In genomic region chr13:54412236-54412635, GRCm38 (mm10) we compare ENCODE assay signal across 13 mouse cellular contexts. TPM values are rescaled to one million over a fixed set of nuclear protein-coding genes. Genes with fewer than 3 reads are reported as not detected.
DNase-seq lines count a peak whose midpoint lies in the region; ATAC-seq lines count a peak whose summit lies in the region.
"Had no signal": no experiment of that assay in that cellular context is flagged by ENCODE, and none has a peak within 500 bp of the region (broad histone marks: within the 10 kb centered on the region; RNA-seq: fewer than 3 reads in every experiment).

No protein-coding gene starts in this region.

- no peak for DNase-seq in lung, postnatal 14 days
- DNase-seq in Muller cell, postnatal 12 days (ENCODE audit: inconsistent ontology term) = peak; percentile 48
- peak; percentile 18 for DNase-seq in brain, embryonic 18.5 days (ENCODE audit: low read depth, low spot score)
- DNase-seq in right cerebral cortex, adult 2 months (ENCODE audit: low spot score in 2 of 2) = no peak
- no peak for DNase-seq in frontal cortex, postnatal 36 days (ENCODE audit: low spot score in 2 of 2)
- no peak for DNase-seq in adrenal gland, adult 2 months
- DNase-seq: cerebellum, adult 11 months; heart, postnatal 36 days; kidney, postnatal 14 days; thymus, postnatal 25 days had no signal

- H3K4me3 ChIP-seq in lung, embryonic 15.5 days = no peak overlapping the region
- H3K4me3 ChIP-seq in hindbrain, embryonic 13.5 days = no peak overlapping the region
- H3K4me3 ChIP-seq: neural tube, embryonic 12.5 days had no signal

- no peaks in the 10 kb centered on the region for H3K9me3 ChIP-seq in lung, embryonic 15.5 days
- no peaks in the 10 kb centered on the region for H3K9me3 ChIP-seq in hindbrain, embryonic 13.5 days
- H3K9me3 ChIP-seq: neural tube, embryonic 12.5 days had no signal

- WGBS in lung, embryonic 15.5 days = 21% methylated on average over 7 of the region's 7 CpGs
- WGBS in hindbrain, embryonic 13.5 days = 15% methylated on average over 7 of the region's 7 CpGs

- peaks cover 5% of the 10 kb centered on the region for H3K4me1 ChIP-seq in lung, embryonic 15.5 days
- peaks cover 14% of the 10 kb centered on the region for H3K4me1 ChIP-seq in hindbrain, embryonic 13.5 days (replicated peaks)

- H3K9ac ChIP-seq in lung, embryonic 15.5 days = no peak overlapping the region
- no peak overlapping the region for H3K9ac ChIP-seq in hindbrain, embryonic 13.5 days
- H3K9ac ChIP-seq: neural tube, embryonic 12.5 days had no signal

- no peak overlapping the region for H3K4me2 ChIP-seq in lung, embryonic 15.5 days
- H3K4me2 ChIP-seq in hindbrain, embryonic 13.5 days = no peak overlapping the region
- H3K4me2 ChIP-seq: neural tube, embryonic 12.5 days had no signal

- H3K27ac ChIP-seq in lung, embryonic 15.5 days = no peak overlapping the region
- peak overlapping the region; percentile 36; the same call in 1 of the 2 replicates for H3K27ac ChIP-seq in hindbrain, embryonic 13.5 days
- H3K27ac ChIP-seq: neural tube, embryonic 12.5 days had no signal

- H3K36me3 ChIP-seq in lung, embryonic 15.5 days = no peaks in the 10 kb centered on the region
- H3K36me3 ChIP-seq in hindbrain, embryonic 13.5 days = no peaks in the 10 kb centered on the region
- H3K36me3 ChIP-seq: neural tube, embryonic 12.5 days had no signal

- no peaks in the 10 kb centered on the region for H3K27me3 ChIP-seq in lung, embryonic 15.5 days
- H3K27me3 ChIP-seq in hindbrain, embryonic 13.5 days = peaks cover 6% of the 10 kb centered on the region; the same call in 1 of the 2 replicates
- H3K27me3 ChIP-seq: neural tube, embryonic 12.5 days had no signal

- 0 out of 2 replicates have a peak, but pooled peaks have one; percentile 23 for ATAC-seq in lung, embryonic 15.5 days (ENCODE audit: borderline replicate concordance, extremely low read depth, low FRiP score, low TSS enrichment)
- 0 out of 2 replicates have a peak, but pooled peaks have one; percentile 39 for ATAC-seq in hindbrain, embryonic 13.5 days (ENCODE audit: low FRiP score)

RNA-seq across cellular contexts. Expression of gene Cplx2, which starts 41.1 kb away (rescaled TPM):
- 5.4 and 5.6 TPM in 2 replicates for polyA plus RNA-seq in lung, embryonic 15.5 days (2015; fragmentation: Nextera tagmentation; extraction: Ambion mirVana)
- polyA plus RNA-seq in hindbrain, embryonic 13.5 days (2015; fragmentation: Nextera tagmentation; extraction: Ambion mirVana) = 15.8 and 21.2 TPM in 2 replicates
- total RNA-seq in adrenal gland, adult 2 months (2021) = 10 to 100 TPM; 20.3 to 20.8 TPM
- 22.6 and 23.8 TPM in 2 replicates for polyA plus RNA-seq in adrenal gland, adult 2 months (2012; rRNA removed)

RNA-seq across cellular contexts. Expression of gene Thoc3, which starts 56.4 kb away (rescaled TPM):
- polyA plus RNA-seq in lung, embryonic 15.5 days (2015; fragmentation: Nextera tagmentation; extraction: Ambion mirVana) = 121 and 129 TPM in 2 replicates
- polyA plus RNA-seq in hindbrain, embryonic 13.5 days (2015; fragmentation: Nextera tagmentation; extraction: Ambion mirVana) = 94.5 and 105 TPM in 2 replicates
- 10 to 100 TPM; 33.6 to 46.0 TPM for total RNA-seq in adrenal gland, adult 2 months (2021)
- polyA plus RNA-seq in adrenal gland, adult 2 months (2012; rRNA removed) = 49.9 and 54.8 TPM in 2 replicates

Comparison
In these comparisons a context has a peak if more than half of its experiments do, and no peak if none do; other contexts are left out.
1. DNase-seq: peak in Muller cell, postnatal 12 days (single experiment) and brain, embryonic 18.5 days (single experiment); none in lung, postnatal 14 days (single experiment), right cerebral cortex, adult 2 months (0 of 2), frontal cortex, postnatal 36 days (0 of 2) and adrenal gland, adult 2 months (single experiment).